Mouse (Mus musculus) lung, postnatal 0 days (tissue): ENCODE data around the gene Enam.

ENCODE experiments used
- CTCF ChIP-seq: IDR thresholded peaks from 2 replicates; pipeline ENCODE4 v1.5.1; 2016; ENCODE audit warnings: antibody characterized with exemption, mild to moderate bottlenecking
- EP300 ChIP-seq: IDR thresholded peaks from 2 replicates; pipeline ENCODE4 v1.6.1; 2016; ENCODE audit warnings: antibody characterized with exemption, mild to moderate bottlenecking, control low read depth

- TF ChIP-seq CTCF (no peak), EP300 (no peak)
Observed at GRCm38 (mm10) chr5:88540845-88541244, 53.1 kb downstream of the Enam start.
